Mouse (Mus musculus) B cell, adult 2 months (primary cell): ENCODE measurements around the gene Smco2.

ENCODE experiments used
- DNase-seq, 2 experiments: peaks; one replicate each; pipeline ENCODE4 v3.0.0; 2022

The Smco2 gene

DNA sequence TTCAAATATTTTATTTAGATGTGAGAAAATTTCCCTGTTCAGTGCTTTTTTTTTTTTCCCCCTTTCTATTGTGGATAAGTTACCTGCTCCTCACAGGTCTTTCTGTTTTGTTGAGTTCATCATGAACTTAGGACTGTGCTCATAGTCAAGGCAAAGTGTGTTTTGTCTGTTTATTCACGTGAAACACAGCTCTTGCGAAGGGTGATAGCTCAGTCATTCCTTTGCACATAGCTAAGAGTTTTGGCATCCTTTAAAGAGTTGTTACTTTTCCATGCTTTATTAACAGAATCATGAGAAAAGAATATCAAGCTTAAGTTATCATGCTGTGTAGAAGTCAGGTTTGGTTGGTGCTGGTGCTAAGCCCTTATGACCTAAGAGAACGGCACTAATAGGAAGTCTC, 54.8 kb downstream of the Smco2 start:
- no peak for DNase-seq

- no peak for DNase-seq
Observed at GRCm38 (mm10) chr6:146906000-146906786, 56.3 kb downstream of the Smco2 start.

DNA sequence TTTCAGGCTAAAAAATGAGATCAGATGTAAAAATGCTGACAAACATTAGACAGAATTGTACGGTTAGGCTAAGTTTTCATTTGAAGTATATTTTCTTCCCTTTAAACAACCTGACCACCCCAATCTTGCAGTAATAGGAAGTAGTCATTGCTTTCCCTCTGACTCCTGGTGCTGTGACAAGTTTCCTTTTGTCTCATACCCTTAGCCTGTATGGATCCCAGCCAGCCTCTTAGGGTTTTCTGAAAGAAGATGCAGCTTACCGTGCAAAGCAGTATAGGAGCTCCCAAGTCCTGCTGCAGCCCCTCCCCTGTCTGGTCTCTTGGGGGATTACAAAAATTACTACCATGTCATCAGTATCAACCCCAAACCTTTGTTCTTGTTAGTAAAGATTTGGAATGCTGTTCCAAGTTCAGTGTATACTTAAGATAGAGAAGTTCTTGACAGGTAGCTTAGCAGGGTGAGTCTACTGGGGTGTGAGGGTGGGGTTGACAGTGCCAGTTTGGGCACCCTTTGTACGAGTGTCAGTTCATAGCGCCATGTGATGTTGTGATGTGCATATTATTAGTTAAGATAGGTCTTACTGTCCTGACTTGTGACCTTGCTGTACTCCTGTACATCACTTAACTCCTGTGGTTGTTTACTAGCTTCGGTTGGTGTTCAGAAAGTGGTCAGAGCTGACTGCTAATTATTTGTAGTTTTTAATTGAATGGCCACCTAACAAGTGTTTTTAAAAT, 57.3 kb downstream of the Smco2 start:
- DNase-seq: no peak

DNA sequence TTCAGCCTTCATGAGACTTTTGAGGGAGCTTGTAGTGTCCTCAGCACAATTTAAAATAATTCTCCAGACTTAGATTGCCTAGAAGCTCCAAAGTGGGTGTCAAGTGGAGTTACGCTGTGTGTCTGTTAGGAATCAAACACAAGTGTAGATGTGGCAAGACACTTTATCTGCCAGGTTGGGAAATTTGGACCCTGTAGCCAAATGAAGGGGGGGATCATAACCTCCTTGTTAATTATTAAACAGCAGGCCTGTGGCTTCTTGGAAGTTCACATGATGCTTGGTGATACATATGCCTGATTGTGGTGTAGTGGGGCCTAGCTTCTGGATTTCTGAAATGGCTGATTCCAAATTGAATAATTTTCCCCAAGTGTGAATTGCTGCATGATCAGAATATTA, 57.9 kb downstream of the Smco2 start:
- no peak for DNase-seq

- DNase-seq: no peak
Observed at GRCm38 (mm10) chr6:146908801-146909200, 58.9 kb downstream of the Smco2 start.

- no peak for DNase-seq
Observed at GRCm38 (mm10) chr6:146909725-146910489, 60.0 kb downstream of the Smco2 start.

DNA sequence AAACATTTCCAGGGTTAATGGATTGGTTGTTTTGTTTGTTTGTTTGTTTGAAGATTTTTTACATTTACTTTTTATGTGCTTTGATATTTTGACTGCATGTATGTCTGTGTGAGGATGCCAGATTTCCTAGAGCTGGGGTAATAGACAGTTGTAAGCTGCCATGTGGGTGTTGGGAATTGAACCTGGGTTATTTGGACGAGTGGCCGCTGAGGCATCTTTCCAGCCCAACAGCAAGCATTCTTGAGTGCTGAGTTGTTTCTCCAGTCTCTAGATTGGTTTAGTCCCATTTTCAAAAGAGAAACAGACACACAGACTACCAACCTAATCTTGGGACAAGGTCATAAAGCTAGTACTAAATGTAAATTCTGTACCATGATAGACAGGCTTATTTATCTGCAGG, 60.9 kb downstream of the Smco2 start:
- DNase-seq: no peak

- no peak for DNase-seq
Observed at GRCm38 (mm10) chr6:146912835-146913488, 63.1 kb downstream of the Smco2 start.

GRCm38 (mm10) chr6:146913489-146914198, 63.7 kb downstream of the Smco2 start:
- DNase-seq: no peak

DNA sequence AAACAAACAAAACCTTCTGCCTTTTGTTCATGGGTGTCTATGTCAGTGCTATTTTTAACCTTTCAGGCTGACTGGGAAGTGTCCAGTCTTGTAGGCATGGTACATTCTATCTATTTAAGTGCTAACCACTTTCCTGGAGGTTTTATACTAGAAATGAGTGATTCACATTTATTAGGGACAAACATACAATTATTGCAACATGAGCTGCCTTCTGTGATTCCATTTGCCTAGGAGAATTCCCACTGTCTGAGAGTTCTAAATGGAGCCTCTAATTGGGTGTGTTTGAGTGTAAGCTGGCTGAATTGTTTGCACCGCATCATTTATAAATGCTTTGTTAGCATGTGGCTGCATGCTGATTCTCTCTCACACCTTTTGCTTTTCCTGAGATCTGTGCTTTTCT, 65.9 kb downstream of the Smco2 start:
- DNase-seq: no peak

DNA sequence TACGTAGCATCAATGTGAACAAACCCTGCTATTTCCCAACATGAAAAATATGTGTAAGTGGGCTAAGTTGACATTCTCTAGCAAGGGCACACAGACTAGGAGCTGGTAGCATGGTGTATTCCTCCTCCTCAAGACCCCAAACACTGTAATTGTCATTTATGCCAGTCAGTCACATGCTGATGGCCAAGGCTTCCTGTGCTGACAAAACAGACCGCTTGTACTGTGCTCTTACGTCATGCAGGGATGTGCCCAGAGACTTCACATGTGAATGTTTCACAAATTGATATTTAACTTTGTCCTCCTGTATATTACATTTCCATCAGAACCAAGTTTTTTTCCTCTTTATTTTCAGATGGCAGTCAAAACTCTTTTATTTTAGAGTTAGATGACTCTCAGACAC, 67.5 kb downstream of the Smco2 start:
- DNase-seq: no peak

- DNase-seq: no peak
Observed at GRCm38 (mm10) chr6:146918341-146918740, 68.4 kb downstream of the Smco2 start.
